Mouse (Mus musculus) telencephalon, adult 2 months (tissue): ENCODE data around the gene Rps15.

Experiments
- DNase-seq: peaks from one replicate; pipeline ENCODE4 v3.0.0-alpha.2; 2011; ENCODE audit warnings: low read depth, low spot score

The Rps15 gene

GRCm38 (mm10) chr10:80341491-80342304 is 49.4 kb downstream of the Rps15 start:
- DNase-seq: no peak

GRCm38 (mm10) chr10:80342305-80342748 is 50.1 kb downstream of the Rps15 start:
- DNase-seq: no peak

GRCm38 (mm10) chr10:80342749-80343424 is 50.6 kb downstream of the Rps15 start:
- no peak for DNase-seq

GRCm38 (mm10) chr10:80343425-80343895 is 51.2 kb downstream of the Rps15 start:
- no peak for DNase-seq
